Mouse (Mus musculus) testis, adult 2 months (tissue): ENCODE measurements around the gene Mtif3.

ENCODE experiments used
- CTCF ChIP-seq: fragments of 200-500 bp; IDR thresholded peaks from 2 replicates; pipeline ENCODE4 v1.5.1; 2012; ENCODE audit warnings: low read depth, mild to moderate bottlenecking, inconsistent platforms, low read length, moderate library complexity; ENCODE audit not compliant: control insufficient read depth, insufficient read depth, insufficient replicate concordance
- POLR2A ChIP-seq: fragments of 200-500 bp; IDR thresholded peaks from 2 replicates; pipeline ENCODE4 v1.6.1; 2012; ENCODE audit warnings: low read depth, mild to moderate bottlenecking, inconsistent platforms, low read length, moderate library complexity; ENCODE audit not compliant: control insufficient read depth

- no peak for TF ChIP-seq CTCF
- TF ChIP-seq POLR2A: no peak
Measured at GRCm38 (mm10) chr5:146987588-146987987, 24.0 kb upstream of the Mtif3 start.
